Mouse (Mus musculus) spleen, embryonic (tissue): ENCODE data around the gene Il12a.

Experiments used
- CTCF ChIA-PET: fragments of 350-600 bp; sonication (Branson Sonifier 250); formaldehyde crosslinking; loops from one replicate; lab custom pipeline; 2022; lab: Charles Lee

Gene Il12a

GRCm38 (mm10) chr3:68690344-68690743 lies at the start of gene Il12a:
Gene Il12a (plus strand): TSS chr3:68690644.
- CTCF ChIA-PET: no interaction called here

DNA sequence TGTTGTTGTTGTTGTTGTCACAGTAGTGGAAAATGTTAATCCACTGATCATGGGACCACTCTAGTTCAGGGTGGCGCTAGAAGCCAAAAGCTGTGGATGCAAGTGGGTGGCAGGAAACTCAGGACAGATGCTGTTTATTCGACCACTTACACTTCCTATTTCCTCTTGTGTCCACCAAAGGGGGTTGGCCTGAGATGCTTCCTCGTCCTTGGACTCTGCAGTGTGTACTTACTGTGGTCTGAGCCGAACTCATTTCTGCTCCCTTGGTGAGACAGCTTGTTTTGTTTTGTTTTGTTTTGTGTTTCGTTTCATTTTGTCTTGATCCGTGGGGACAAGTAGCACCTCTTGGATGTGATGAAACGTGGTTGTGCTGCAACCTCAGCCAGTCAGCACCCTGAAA lies 47.5 kb upstream of the Il12a start:
- CTCF ChIA-PET: no interaction called here

DNA sequence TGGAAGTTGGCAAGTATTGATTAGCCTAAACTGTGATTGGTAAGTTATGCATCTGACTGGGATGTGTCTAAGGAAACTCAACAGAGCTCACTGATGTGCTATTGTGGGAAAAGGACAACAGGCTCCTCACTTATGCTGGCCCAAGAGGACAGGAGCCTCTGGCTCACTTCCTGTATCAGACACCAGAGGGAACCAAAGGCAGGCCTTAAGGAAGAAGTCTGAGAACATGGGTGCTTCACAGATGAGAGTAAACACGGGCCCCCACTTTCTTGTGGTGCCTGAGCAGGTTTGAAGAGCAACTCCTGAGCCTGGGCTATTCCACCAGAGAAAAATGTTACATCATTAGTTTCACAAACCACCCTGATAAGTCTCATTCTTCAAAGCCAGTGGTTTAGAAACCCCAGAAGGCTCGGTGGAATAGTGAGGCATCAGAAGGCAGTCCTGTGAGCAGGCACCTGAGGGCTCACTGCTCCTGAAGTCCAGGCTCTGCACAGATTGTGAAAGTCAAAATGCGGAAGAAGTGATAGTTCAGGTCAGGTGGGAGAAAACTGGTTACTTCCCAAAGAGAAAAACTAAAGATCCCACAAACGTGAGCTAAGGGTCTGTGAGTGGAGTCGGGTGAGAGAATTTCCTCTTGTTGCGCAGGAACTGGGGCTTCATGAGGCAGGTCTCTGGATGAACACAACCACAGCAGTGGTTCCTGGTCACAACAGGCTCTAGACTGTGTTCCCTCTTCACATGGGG lies 43.9 kb upstream of the Il12a start:
- CTCF ChIA-PET: interaction anchor here (1.1 kb wide), 1 partner anchor 31 kb away, joined by 3 read pairs; no protein-coding TSS in a partner anchor

DNA sequence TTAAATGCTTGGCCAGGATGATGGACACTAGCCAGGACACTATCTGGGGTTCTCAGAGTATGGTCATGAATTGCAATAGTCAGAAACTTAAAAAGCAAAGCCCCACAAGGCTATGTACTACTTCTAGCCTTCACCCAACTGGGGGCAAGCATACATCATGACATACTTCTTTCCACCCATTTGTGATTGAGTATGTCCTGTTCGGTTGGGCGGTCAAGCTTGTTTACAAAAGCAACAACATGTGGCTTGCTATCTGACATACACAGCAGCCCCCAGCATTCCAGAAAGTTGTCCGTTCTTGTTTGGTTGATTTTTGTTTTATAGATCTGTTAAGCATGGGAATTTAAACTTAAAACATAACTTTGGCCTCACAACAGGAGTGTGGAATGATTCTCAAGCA lies 43.2 kb upstream of the Il12a start:
- CTCF ChIA-PET: interaction anchor here (1.1 kb wide), 1 partner anchor 32 kb away, joined by 3 read pairs; no protein-coding TSS in a partner anchor

GRCm38 (mm10) chr3:68650251-68650650 lies 40.2 kb upstream of the Il12a start:
- CTCF ChIA-PET: no interaction called here

GRCm38 (mm10) chr3:68656607-68657352 lies 33.7 kb upstream of the Il12a start:
- CTCF ChIA-PET: interaction anchor here (0.9 kb wide), 1 partner anchor 392 kb away, joined by 5 read pairs; no protein-coding TSS in a partner anchor

- CTCF ChIA-PET: interaction anchor here (0.9 kb wide), 1 partner anchor 391 kb away, joined by 5 read pairs; no protein-coding TSS in a partner anchor
Observed at GRCm38 (mm10) chr3:68657589-68658245, 32.7 kb upstream of the Il12a start.

GRCm38 (mm10) chr3:68659996-68660395 lies 30.4 kb upstream of the Il12a start:
- CTCF ChIA-PET: interaction anchor here (0.7 kb wide), 1 partner anchor 18 kb away, joined by 7 read pairs; no protein-coding TSS in a partner anchor

DNA sequence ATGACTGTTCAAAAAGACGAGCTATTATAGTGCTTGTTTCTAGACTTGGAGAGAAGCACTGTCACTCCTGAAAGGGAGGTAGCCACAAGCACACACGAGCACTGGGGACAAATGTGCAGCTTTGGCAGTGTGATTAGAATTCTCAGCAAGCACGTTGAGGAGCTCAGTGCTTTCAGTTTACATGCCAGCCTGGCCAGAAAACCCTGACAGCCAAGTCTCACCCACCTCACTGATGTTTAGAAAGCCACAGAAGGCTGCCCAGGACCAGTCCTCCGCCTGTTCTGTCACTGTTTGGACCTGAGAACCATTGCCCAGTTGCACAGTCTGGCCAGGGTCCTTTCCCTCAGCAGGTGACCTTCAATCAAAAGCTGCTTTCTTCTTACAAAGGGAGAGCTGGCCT lies 29.9 kb upstream of the Il12a start:
- CTCF ChIA-PET: no interaction called here

DNA sequence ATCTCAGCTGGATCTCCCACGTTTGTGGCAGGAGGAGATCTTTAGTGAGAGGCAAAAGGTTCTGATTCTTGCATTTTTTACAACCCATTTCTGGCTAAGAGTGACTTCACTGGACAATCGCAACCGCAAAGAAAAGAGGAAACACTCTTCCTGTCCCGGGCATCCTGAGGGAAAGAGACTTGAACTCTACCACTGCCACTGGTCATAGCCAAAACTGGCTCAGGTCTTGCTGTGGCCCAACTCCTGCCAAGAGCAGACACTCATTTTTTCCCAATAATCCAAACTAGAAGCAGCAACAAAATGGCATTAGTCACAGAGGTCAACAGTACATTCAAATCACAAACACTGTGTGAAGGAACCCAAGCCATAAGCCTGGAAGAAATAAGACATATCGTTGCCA lies 28.1 kb upstream of the Il12a start:
- CTCF ChIA-PET: no interaction called here

- CTCF ChIA-PET: no interaction called here
Observed at GRCm38 (mm10) chr3:68664337-68664736, 26.1 kb upstream of the Il12a start.

DNA sequence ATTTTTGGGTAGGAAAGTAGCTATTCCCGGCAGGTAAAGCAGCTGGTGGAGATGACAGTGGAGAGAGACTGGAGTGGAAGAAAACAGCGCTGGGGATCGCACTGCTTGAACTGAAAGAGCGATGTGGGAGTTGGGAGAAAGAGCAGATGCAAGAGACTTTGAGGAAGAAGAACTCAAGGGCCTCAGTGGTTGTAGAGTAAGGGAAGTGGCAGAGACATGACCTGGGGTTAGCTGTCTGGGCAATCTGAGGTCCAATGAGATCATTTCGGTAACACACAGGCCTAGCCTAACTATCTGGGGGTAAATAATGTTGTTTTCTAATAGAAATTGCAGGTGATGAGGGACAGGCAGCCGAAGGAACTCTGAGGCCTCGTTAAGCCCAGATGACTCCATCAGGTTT lies 24.1 kb upstream of the Il12a start:
- CTCF ChIA-PET: no interaction called here

DNA sequence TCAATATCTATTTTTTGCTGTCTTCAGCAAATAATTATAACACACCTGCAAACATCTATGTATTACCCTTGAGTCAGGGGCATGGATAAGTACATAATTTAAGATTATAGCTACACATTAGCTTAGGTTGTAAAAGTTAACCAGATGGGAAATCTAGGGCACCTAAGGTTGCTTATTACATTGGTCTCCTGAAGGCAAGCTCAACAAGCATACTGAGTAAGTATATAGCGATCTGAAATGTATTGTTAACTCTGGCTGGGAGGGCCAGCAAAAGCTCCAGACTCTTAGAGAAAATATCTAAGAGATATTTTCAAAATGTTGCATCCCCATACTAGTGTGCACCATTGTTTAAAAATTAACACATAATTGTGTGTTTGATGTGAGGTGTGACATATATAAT lies 22.6 kb upstream of the Il12a start:
- CTCF ChIA-PET: no interaction called here

GRCm38 (mm10) chr3:68669418-68669974 lies 20.9 kb upstream of the Il12a start:
- CTCF ChIA-PET: interaction anchor here (0.7 kb wide), 1 partner anchor 10 kb away, joined by 12 read pairs; no protein-coding TSS in a partner anchor

DNA sequence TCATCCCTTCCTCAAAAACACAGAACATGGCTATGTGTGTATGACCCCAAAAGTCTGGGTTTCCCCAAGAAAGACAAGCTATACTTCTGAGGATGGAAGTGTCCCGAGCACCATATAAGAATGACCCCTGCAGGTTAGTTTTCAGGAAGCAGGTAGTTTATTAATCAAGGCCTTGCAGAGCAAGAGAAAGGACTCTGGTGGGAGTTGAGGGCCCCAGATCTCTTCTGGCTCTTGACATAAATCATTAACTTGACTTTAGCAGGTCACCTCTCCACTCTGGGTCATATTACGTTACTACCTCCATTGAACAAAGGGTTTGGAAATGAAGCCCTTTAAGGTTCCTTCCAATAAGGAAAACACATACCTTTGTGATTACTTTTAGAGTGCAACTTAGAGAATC lies 15.7 kb upstream of the Il12a start:
- CTCF ChIA-PET: no interaction called here

GRCm38 (mm10) chr3:68675216-68675835 lies 15.1 kb upstream of the Il12a start:
- CTCF ChIA-PET: no interaction called here

GRCm38 (mm10) chr3:68675980-68676678 lies 14.3 kb upstream of the Il12a start:
- CTCF ChIA-PET: no interaction called here

DNA sequence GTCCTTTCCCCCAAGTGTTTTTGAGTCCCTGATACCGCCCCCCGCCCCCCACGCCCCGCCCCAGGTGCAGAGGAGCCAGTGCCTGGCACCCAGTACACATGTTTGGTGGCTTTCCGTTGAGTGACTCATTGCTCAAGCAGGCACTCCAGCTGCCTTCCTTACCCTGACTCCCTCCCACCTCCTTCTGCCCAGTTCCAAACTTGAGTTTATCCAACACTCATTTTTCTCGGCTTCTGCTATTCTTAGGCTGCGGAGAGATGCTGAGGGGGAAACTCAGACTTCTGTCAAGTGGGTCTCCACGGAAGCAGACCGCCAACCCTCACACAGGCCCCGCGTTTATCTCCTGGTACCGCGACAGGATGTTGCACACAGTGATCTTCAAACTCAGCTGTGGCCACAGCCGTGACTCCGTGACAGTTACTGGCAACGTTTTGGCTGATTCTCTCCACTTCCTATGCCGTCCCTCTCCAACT lies 13.6 kb upstream of the Il12a start:
- CTCF ChIA-PET: no interaction called here

DNA sequence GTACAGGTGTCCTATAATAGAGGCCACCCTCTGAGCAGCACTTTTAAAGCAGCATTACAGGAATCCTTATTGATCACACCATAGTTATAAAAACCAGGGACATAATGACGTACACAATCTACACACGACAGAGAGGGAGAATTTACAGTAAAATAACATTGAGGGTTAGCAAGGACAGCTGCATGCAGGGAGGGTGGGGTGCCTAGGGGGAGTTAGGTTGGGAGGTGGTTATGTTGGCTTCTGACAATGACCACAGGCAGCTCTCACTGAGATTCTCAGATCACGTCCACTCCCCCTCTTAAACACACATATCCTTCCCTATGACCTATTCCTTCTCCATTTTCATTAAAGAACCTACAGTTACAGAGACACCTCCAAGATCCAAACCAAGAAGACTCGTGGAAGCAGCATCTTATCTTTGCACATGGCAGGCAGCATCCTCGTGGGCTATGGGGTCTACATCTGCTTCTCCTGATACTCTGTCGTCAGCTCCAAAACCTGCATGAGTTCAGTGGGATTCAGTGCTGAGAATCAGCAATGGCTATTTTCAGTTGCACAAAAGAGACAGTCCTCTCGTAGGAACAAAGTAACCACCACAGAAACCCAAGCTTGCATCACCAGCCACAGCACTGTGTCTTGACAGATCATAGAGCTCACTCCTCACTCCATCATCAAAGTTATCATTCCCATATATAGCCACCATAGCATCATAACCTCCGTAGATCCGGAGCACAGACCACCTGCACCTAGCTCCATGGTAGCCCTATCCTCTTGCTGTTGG lies 11.4 kb upstream of the Il12a start:
- CTCF ChIA-PET: interaction anchor here (0.5 kb wide), 1 partner anchor 10 kb away, joined by 12 read pairs; no protein-coding TSS in a partner anchor

DNA sequence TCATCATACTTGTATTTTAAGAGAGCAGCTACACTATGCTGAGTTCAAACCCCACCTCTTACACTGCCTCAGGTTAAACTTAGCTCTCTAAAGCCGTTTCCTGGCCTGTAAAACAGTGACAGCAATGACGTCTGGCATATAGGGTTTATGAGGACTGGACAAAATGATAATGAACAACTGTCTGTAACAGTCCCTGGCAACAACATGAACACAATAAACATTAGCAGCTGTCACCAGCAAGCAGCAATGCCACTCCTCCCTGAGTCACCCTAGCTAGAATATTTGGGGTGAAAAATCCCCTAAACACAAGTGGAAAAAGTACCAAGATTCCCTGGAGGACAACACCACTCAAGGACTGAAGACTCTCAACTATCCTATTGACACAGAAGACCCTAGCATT lies 6.9 kb upstream of the Il12a start:
- CTCF ChIA-PET: no interaction called here
